8 mouse cellular contexts compared by ENCODE assay signal in the genomic region with DNA sequence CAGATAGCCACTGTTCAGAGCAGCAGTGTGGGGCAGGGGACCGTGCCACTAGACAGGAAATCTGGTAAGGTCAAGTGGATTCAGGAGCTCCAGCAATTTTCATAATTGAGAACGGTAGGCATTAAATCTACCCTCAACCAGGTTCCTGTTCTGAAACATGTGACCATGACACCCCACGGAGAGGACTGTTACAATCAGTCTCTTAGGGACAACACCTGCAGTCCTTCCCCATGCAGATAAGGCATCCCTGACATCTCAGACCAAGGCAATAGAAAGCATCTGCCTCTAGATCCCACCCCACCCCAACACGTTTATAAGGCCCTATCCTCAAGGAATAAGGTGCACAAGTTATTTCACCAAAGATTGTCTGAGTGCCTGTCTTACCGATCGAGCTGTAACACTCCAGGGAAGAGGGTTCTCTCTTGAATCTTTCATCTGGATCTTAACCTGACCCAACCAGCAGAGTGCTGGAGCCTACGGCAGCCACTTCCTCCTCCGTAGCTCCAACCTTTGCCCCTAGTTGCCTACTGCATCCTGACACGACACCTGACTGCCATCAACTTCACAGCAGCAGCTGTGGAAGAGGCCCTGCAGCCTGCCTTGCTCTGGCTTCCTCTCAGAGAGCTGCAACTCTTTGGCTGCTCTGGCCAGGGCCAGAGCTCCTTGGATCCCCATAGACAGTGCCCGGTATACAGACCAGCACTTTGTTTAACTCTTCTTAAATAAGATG. TPM values are rescaled to one million over a fixed set of nuclear protein-coding genes. Genes with fewer than 3 reads are reported as not detected.
DNase-seq lines count a peak whose midpoint lies in the region; ATAC-seq and TF ChIP-seq lines count a peak whose summit lies in the region.

No protein-coding gene starts in this region.

- peak; percentile 92 for ATAC-seq in intestine, postnatal 0 days
- no peak for ATAC-seq in neural tube, embryonic 12.5 days (ENCODE audit: low FRiP score, low read depth)

- no peak for TF ChIP-seq CTCF in gastrocnemius, adult 2 months (IDR thresholded peaks at IDR 0.05)
- no peak; the same call in 1 of the 2 replicates for TF ChIP-seq CTCF in intestine, postnatal 0 days (IDR thresholded peaks at IDR 0.05; ENCODE audit: low read depth)

- no peaks in the 10 kb centered on the region for H3K27me3 ChIP-seq in intestine, postnatal 0 days (replicated peaks; ENCODE audit: control insufficient read depth, insufficient read depth, low read length)
- no peaks in the 10 kb centered on the region for H3K27me3 ChIP-seq in neural tube, embryonic 12.5 days (replicated peaks)

- H3K36me3 ChIP-seq in intestine, postnatal 0 days (ENCODE audit: control insufficient read depth, insufficient read depth): no peaks in the 10 kb centered on the region
- H3K36me3 ChIP-seq in neural tube, embryonic 12.5 days: no peaks in the 10 kb centered on the region

- peak overlapping the region; percentile 34; the same call in 1 of the 2 replicates for H3K9ac ChIP-seq in intestine, postnatal 0 days (ENCODE audit: low read depth, low read length)
- no peak overlapping the region for H3K9ac ChIP-seq in neural tube, embryonic 12.5 days

- peak overlapping the region; percentile 48 for H3K4me2 ChIP-seq in intestine, postnatal 0 days (replicated peaks; ENCODE audit: low read depth)
- H3K4me2 ChIP-seq in neural tube, embryonic 12.5 days (replicated peaks): no peak overlapping the region

- intact Hi-C loops in gastrocnemius, adult 2 months (cut with DNase I): no loop called here

- 35% methylated on average over 10 of the region's 10 CpGs for WGBS in intestine, postnatal 0 days
- WGBS in neural tube, embryonic 12.5 days: 80% methylated on average over 10 of the region's 10 CpGs

- peak overlapping the region; percentile 78 for H3K27ac ChIP-seq in gastrocnemius, adult 2 months
- peak overlapping the region; percentile 55 for H3K27ac ChIP-seq in brown adipose tissue, adult 24 weeks (replicated peaks; ENCODE audit: low read depth, low read length)
- H3K27ac ChIP-seq in intestine, postnatal 0 days (ENCODE audit: low read depth, low read length): peak overlapping the region; percentile 94
- peak overlapping the region; percentile 26; the same call in 1 of the 2 replicates for H3K27ac ChIP-seq in neural tube, embryonic 12.5 days

- peaks cover 20% of the 10 kb centered on the region for H3K4me1 ChIP-seq in brown adipose tissue, adult 24 weeks (ENCODE audit: control insufficient read depth, insufficient read depth, insufficient read length, low read length)
- peaks cover 16% of the 10 kb centered on the region for H3K4me1 ChIP-seq in intestine, postnatal 0 days (replicated peaks; ENCODE audit: control insufficient read depth, insufficient read depth, low read length)
- peaks cover 21% of the 10 kb centered on the region for H3K4me1 ChIP-seq in neural tube, embryonic 12.5 days

- H3K4me3 ChIP-seq in gastrocnemius, adult 2 months: no peak overlapping the region; the same call in 1 of the 2 replicates
- no peak overlapping the region for H3K4me3 ChIP-seq in brown adipose tissue, adult 24 weeks (ENCODE audit: insufficient read depth, low read depth, low read length)
- no peak overlapping the region for H3K4me3 ChIP-seq in intestine, postnatal 0 days (ENCODE audit: low read depth, low read length)
- no peak overlapping the region for H3K4me3 ChIP-seq in neural tube, embryonic 12.5 days

- H3K9me3 ChIP-seq in intestine, postnatal 0 days (ENCODE audit: control insufficient read depth): no peaks in the 10 kb centered on the region
- no peaks in the 10 kb centered on the region for H3K9me3 ChIP-seq in neural tube, embryonic 12.5 days

- no peak for DNase-seq in gastrocnemius, adult 2 months
- DNase-seq in gastrocnemius, postnatal 10 days: no peak
- no peak for DNase-seq in spleen, postnatal 4 days (ENCODE audit: low spot score in 2 of 2)
- DNase-seq in left cerebral cortex, adult 18-20 months (ENCODE audit: low spot score in 2 of 2): no peak
- DNase-seq in cerebellum, postnatal 14 days: no peak

RNA-seq across cellular contexts. Expression of a gene that starts 50.2 kb away (rescaled TPM):
- total RNA-seq in gastrocnemius, adult 2 months (2021): 10 to 100 TPM; 63.7 to 63.9 TPM
- total RNA-seq in gastrocnemius, postnatal 10 days (2021): 10 to 100 TPM; 38.6 to 45.1 TPM
- 27.4 and 27.6 TPM in 2 replicates for polyA plus RNA-seq in brown adipose tissue, adult 24 weeks (2012; ENCODE audit: insufficient read depth, insufficient read length, missing spikeins)
- 29.6 and 35.1 TPM in 2 replicates for polyA plus RNA-seq in intestine, postnatal 0 days (2015; fragmentation: Nextera tagmentation; extraction: Ambion mirVana)
- polyA plus RNA-seq in neural tube, embryonic 12.5 days (2016; fragmentation: Nextera tagmentation; extraction: Ambion mirVana): 43.3 and 46.7 TPM in 2 replicates
- 100 to 1,000 TPM; 218 to 221 TPM for total RNA-seq in left cerebral cortex, adult 18-20 months (2021)

RNA-seq across cellular contexts. Expression of a gene that starts 50.6 kb away (rescaled TPM):
- 1 to 10 TPM in 1 of 2 experiments, under 1 TPM in 1; 0.87 to 1.0 TPM for total RNA-seq in gastrocnemius, adult 2 months (2021)
- 1 to 10 TPM; 1.3 to 1.6 TPM for total RNA-seq in gastrocnemius, postnatal 10 days (2021)
- polyA plus RNA-seq in brown adipose tissue, adult 24 weeks (2012; ENCODE audit: insufficient read depth, insufficient read length, missing spikeins): 1.2 and 1.8 TPM in 2 replicates
- polyA plus RNA-seq in intestine, postnatal 0 days (2015; fragmentation: Nextera tagmentation; extraction: Ambion mirVana): 1.7 and 1.9 TPM in 2 replicates
- polyA plus RNA-seq in neural tube, embryonic 12.5 days (2016; fragmentation: Nextera tagmentation; extraction: Ambion mirVana): 1.9 and 2.6 TPM in 2 replicates
- total RNA-seq in left cerebral cortex, adult 18-20 months (2021): 10 to 100 TPM; 10.4 to 11.8 TPM

Comparison
In these comparisons a context has a peak if more than half of its experiments do, and no peak if none do; other contexts are left out.
1. H3K27ac ChIP-seq: peak in every context shown above with its lines; median percentile 94 in intestine, postnatal 0 days; 78 in gastrocnemius, adult 2 months; 55 in brown adipose tissue, adult 24 weeks; 26 in neural tube, embryonic 12.5 days.
2. RNA of a gene that starts 50.6 kb away (total RNA-seq): 10.4 to 11.8 TPM in left cerebral cortex, adult 18-20 months; 1.3 to 1.6 TPM in gastrocnemius, postnatal 10 days and 0.87 to 1.0 TPM in gastrocnemius, adult 2 months; every median in the first group is over 4 times any median in the second.